Mouse (Mus musculus) small intestine, adult 2 months (tissue): ENCODE results near the gene Prkx.

Experiments
- CTCF ChIP-seq: fragments of 200-500 bp; IDR thresholded peaks from 2 replicates; pipeline ENCODE4 v1.5.1; 2012; ENCODE audit warnings: low read depth, mild to moderate bottlenecking, control low read depth, inconsistent platforms, low read length, moderate library complexity, mixed read lengths; ENCODE audit not compliant: insufficient replicate concordance, insufficient read length; ENCODE audit errors: extremely low read depth
- POLR2A ChIP-seq: fragments of 200-500 bp; IDR thresholded peaks from 2 replicates; pipeline ENCODE4 v1.6.1; 2012; ENCODE audit warnings: low read depth, mild to moderate bottlenecking, control low read depth, inconsistent platforms, low read length, moderate library complexity

GRCm38 (mm10) chrX:77797801-77798200, 1.7 kb upstream of the Prkx start:
- TF ChIP-seq CTCF (no peak), POLR2A (no peak)
